Mouse (Mus musculus) cerebellum, postnatal 4 days (tissue): Measurements from ENCODE around the gene Agpat3.
A peak's percentile ranks its signal among the peaks of the same experiment; 100 is the strongest.

ENCODE experiments used
- DNase-seq, 2 experiments: peaks; one replicate each; pipeline ENCODE4 v3.0.0; 2022; ENCODE audit warnings: low spot score in 2 of 2, mixed read lengths in 1 of 2

The Agpat3 gene

GRCm38 (mm10) chr10:78297576-78298484 lies 54.5 kb downstream of the Agpat3 start:
- DNase-seq = peak in 1 of 2 experiments; percentile 61

GRCm38 (mm10) chr10:78296980-78297379 lies 55.3 kb downstream of the Agpat3 start:
- DNase-seq = no peak

GRCm38 (mm10) chr10:78296371-78296770 lies 55.9 kb downstream of the Agpat3 start:
- DNase-seq = no peak

GRCm38 (mm10) chr10:78293576-78293975 lies 58.7 kb downstream of the Agpat3 start:
- no peak for DNase-seq

GRCm38 (mm10) chr10:78292381-78292780 lies 59.9 kb downstream of the Agpat3 start:
- no peak for DNase-seq

GRCm38 (mm10) chr10:78290730-78291535 lies 61.4 kb downstream of the Agpat3 start:
- DNase-seq = no peak

- no peak for DNase-seq
These were observed 63.4 kb downstream of the Agpat3 start for GRCm38 (mm10) chr10:78288896-78289295.

- DNase-seq = no peak
These were observed 64.2 kb downstream of the Agpat3 start for GRCm38 (mm10) chr10:78288135-78288534.

- DNase-seq = no peak
These were observed 64.7 kb downstream of the Agpat3 start for GRCm38 (mm10) chr10:78287465-78288132.

- DNase-seq = no peak
These were observed 66.3 kb downstream of the Agpat3 start for GRCm38 (mm10) chr10:78285959-78286358.

GRCm38 (mm10) chr10:78285409-78285808 lies 66.9 kb downstream of the Agpat3 start:
- DNase-seq = no peak

GRCm38 (mm10) chr10:78284812-78285211 lies 67.5 kb downstream of the Agpat3 start:
- DNase-seq = no peak

- DNase-seq = no peak
These were observed 69.9 kb downstream of the Agpat3 start for GRCm38 (mm10) chr10:78282411-78282810.

GRCm38 (mm10) chr10:78280486-78280885 lies 71.8 kb downstream of the Agpat3 start:
- no peak for DNase-seq

- peak in 1 of 2 experiments; percentile 57 for DNase-seq
These were observed 73.1 kb downstream of the Agpat3 start for GRCm38 (mm10) chr10:78279210-78279609.

- no peak for DNase-seq
These were observed 74.5 kb downstream of the Agpat3 start for GRCm38 (mm10) chr10:78277835-78278234.

- DNase-seq = no peak
These were observed 76.0 kb downstream of the Agpat3 start for GRCm38 (mm10) chr10:78276242-78276641.

- no peak for DNase-seq
These were observed 79.4 kb downstream of the Agpat3 start for GRCm38 (mm10) chr10:78272932-78273331.

- DNase-seq = no peak
These were observed 86.4 kb downstream of the Agpat3 start for GRCm38 (mm10) chr10:78265881-78266280.

- no peak for DNase-seq
These were observed 87.6 kb downstream of the Agpat3 start for GRCm38 (mm10) chr10:78264735-78265134.

GRCm38 (mm10) chr10:78260916-78261650 lies 91.2 kb downstream of the Agpat3 start:
- DNase-seq = no peak
